Mouse (Mus musculus) liver, embryonic 11.5 days (tissue): ENCODE data around the gene Polr3c. TPM values are rescaled to one million over a fixed set of nuclear protein-coding genes. Genes with fewer than 3 reads are reported as not detected.
A peak's percentile ranks its signal among the peaks of the same experiment; 100 is the strongest.
"Not testable (repeated sequence)": the region's sequence is repeated elsewhere in the genome, so short reads cannot be mapped to it uniquely, and the experiment has no call there.

ENCODE experiments used
- ATAC-seq: fragments of 200-750 bp; cut with Nextera tagmentation; replicated peaks from 2 replicates; pipeline ENCODE4 v1.8.0; 2017; ENCODE audit warnings: moderate number of reproducible peaks, mild to moderate bottlenecking, moderate TSS enrichment, moderate library complexity; ENCODE audit not compliant: low FRiP score
- DNase-seq: peaks from one replicate; pipeline ENCODE4 v3.0.0-alpha.2; 2017; ENCODE audit warnings: low spot score
- H3K27ac ChIP-seq: fragments of 300-500 bp; sonication (generic); 2 replicates; pipeline ENCODE4 v1.5.1; 2014; ENCODE audit warnings: mild to moderate bottlenecking, low read depth, low read length, control low read depth
- H3K27me3 ChIP-seq: fragments of 300-500 bp; sonication (generic); replicated peaks from 2 replicates; pipeline ENCODE4 v1.6.1; 2014; ENCODE audit warnings: low read length, mixed read lengths; ENCODE audit not compliant: control insufficient read depth, insufficient read depth
- H3K36me3 ChIP-seq: fragments of 300-500 bp; sonication (generic); 2 replicates; pipeline ENCODE4 v1.6.1; 2014; ENCODE audit warnings: mild to moderate bottlenecking, low read length, moderate library complexity, mixed read lengths; ENCODE audit not compliant: control insufficient read depth, insufficient read depth
- H3K4me1 ChIP-seq: fragments of 300-500 bp; sonication (generic); replicated peaks from 2 replicates; pipeline ENCODE4 v1.6.1; 2014; ENCODE audit warnings: low read length, mixed read lengths; ENCODE audit not compliant: control insufficient read depth, insufficient read depth
- H3K4me2 ChIP-seq: fragments of 300-500 bp; sonication (generic); 2 replicates; pipeline ENCODE4 v1.6.1; 2014; ENCODE audit warnings: mild to moderate bottlenecking, control low read depth, moderate library complexity
- H3K4me3 ChIP-seq: fragments of 300-500 bp; sonication (generic); 2 replicates; pipeline ENCODE4 v1.5.1; 2014; ENCODE audit warnings: low read depth, low read length, control low read depth
- H3K9ac ChIP-seq: fragments of 300-500 bp; sonication (generic); 2 replicates; pipeline ENCODE4 v1.6.1; 2014; ENCODE audit warnings: low read depth, low read length, control low read depth
- H3K9me3 ChIP-seq: fragments of 300-500 bp; sonication (generic); 2 replicates; pipeline ENCODE4 v1.6.1; 2016; ENCODE audit warnings: low read length, inconsistent platforms, mixed read lengths; ENCODE audit not compliant: control insufficient read depth
- WGBS: fragments of 180-500 bp; shearing (Covaris S2); extraction: QIAGEN DNeasy Blood & Tissue Kit; methylation state at CpG from one replicate; pipeline ENCODE4 v1.1.7; 2014; 5-methylcytosine and 5-hydroxymethylcytosine counted together
- polyA plus RNA-seq: library from polyadenylated mRNA; unstranded; fragments of >200 nt; fragmentation: Nextera tagmentation; extraction: Ambion mirVana; gene quantifications from 2 replicates; pipeline ENCODE4 v1.2.1, GENCODE M21; 2014

Polr3c gene
- polyA plus RNA-seq, 1 experiment from 2014 or later: 44.1 TPM

DNA sequence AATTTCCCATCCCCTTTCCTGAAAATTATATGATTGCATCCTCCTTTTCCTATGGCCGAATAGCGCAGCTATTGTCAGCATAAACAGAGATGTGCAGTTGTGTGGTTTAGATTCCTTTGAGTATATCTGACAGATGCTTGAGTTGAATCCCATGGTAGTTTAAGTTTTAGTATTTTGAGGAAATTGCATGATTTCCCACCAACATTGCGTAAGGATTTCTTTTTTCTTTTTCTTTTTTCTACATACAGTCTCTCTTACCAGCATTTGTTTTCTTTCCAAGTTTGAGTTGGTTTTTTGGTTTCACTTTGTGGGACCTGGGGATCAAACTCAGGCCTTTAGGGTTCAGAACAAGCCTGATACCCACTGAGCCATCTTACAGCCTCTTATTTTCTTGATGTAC lies 16.9 kb upstream of the Polr3c start:
- Histone ChIP-seq H3K4me2 (no peak overlapping the region), H3K4me1 (no peaks in the 10 kb centered on the region), H3K9ac (no peak overlapping the region), H3K27ac (no peak overlapping the region), H3K4me3 (no peak overlapping the region), H3K27me3 (no peaks in the 10 kb centered on the region), H3K36me3 (0 out of 2 replicates have a peak, but pooled peaks cover 2% of the 10 kb centered on the region), H3K9me3 (no peaks in the 10 kb centered on the region)
- ATAC-seq (no peak), DNase-seq (no peak)
- WGBS: 92% methylated on average over 3 of the region's 3 CpGs

DNA sequence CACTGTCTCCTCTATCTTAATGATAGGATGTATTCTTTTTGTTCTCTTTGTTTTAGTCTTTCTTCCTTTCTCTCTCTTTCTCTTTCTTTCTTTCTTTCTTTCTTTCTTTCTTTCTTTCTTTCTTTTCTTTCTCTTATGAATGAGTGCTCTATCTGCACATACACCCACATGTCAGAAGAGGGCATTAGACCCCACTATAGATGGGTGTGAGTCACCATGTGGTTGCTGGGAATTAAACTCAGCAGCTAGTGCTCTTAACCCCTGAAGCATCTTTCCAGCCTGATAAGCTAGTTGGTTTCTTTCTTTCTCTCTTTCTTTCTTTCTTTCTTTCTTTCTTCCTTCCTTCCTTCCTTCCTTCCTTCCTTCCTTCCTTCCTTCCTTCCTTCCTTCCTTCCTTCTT lies 12.9 kb upstream of the Polr3c start:
- not testable (repeated sequence) for ATAC-seq, H3K36me3 ChIP-seq, H3K4me1 ChIP-seq, H3K4me2 ChIP-seq, H3K27me3 ChIP-seq, H3K9ac ChIP-seq, H3K27ac ChIP-seq, H3K9me3 ChIP-seq, H3K4me3 ChIP-seq, DNase-seq

DNA sequence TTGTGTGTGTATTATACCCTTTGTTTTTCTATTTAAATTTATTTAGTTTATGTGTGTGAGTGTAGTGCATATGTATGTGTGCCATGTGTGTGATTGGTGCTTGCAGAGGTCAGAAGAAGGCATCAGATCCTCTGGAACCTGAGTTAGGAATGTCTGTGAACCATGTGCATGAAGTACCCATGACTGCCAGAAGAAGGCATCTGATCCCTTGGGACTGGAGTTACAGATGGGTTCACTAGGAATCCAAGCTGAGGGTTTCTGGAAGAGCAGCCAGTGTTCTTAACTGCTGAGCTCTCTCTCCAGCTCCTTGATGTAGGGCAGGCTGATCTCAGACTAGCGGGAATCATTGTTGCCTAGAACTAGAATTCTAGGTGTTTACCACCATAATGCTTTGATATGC lies 10.6 kb upstream of the Polr3c start:
- 69% methylated on average over 1 of the region's 1 CpGs for WGBS
- H3K9ac ChIP-seq: no peak overlapping the region

DNA sequence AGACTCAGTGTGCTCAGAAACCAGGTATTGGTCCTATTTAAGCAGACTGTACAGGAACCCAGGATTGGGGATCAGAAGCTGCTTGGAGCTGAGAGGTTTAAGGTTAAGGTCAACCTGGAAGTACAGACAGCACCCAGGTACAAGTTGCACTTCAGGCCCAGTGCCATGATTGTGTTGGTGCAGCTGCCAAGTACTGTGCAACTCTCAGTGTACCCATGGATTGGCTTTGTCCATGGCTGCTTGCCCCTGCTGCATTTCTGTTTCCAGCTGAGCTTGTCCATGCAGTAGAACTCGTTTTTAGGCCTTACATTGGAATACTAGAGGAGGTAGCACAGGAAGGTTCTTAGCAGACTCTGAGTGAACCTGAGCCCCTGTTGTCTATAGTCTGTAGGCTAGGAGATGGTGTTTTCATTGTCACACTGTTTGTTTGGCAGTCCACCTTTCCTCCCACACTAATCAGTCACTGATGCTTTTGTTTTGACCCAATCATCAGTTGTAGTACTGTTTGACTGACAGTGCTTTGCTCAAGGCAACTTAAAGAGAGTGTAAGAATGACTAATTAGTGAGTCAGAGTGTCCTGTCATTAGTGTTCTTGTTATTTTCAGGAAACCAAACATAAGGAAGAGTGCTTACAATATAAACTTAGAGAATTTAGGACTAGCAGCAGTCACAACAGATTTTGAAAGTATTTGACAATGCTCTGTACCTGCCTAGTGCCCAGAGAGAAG lies 9.7 kb upstream of the Polr3c start:
- H3K9me3 ChIP-seq: no peaks in the 10 kb centered on the region
- peaks cover 7% of the 10 kb centered on the region; the same call in 1 of the 2 replicates for H3K4me1 ChIP-seq
- no peak overlapping the region for H3K27ac ChIP-seq
- no peaks in the 10 kb centered on the region for H3K27me3 ChIP-seq
- H3K4me2 ChIP-seq: no peak overlapping the region
- no peak overlapping the region for H3K4me3 ChIP-seq
- H3K36me3 ChIP-seq: 0 out of 2 replicates have a peak, but pooled peaks cover 2% of the 10 kb centered on the region
- WGBS: 65% methylated on average over 1 of the region's 1 CpGs
- no peak for ATAC-seq
- DNase-seq: no peak
- H3K9ac ChIP-seq: no peak overlapping the region

More for the DNA sequence above, 10.6 kb upstream of the Polr3c start:
- Histone ChIP-seq H3K4me1 (peaks cover 7% of the 10 kb centered on the region; the same call in 1 of the 2 replicates), H3K27ac (no peak overlapping the region), H3K4me2 (no peak overlapping the region), H3K4me3 (no peak overlapping the region), H3K36me3 (0 out of 2 replicates have a peak, but pooled peaks cover 2% of the 10 kb centered on the region), H3K27me3 (no peaks in the 10 kb centered on the region), H3K9me3 (no peaks in the 10 kb centered on the region)
- ATAC-seq (no peak), DNase-seq (no peak)

DNA sequence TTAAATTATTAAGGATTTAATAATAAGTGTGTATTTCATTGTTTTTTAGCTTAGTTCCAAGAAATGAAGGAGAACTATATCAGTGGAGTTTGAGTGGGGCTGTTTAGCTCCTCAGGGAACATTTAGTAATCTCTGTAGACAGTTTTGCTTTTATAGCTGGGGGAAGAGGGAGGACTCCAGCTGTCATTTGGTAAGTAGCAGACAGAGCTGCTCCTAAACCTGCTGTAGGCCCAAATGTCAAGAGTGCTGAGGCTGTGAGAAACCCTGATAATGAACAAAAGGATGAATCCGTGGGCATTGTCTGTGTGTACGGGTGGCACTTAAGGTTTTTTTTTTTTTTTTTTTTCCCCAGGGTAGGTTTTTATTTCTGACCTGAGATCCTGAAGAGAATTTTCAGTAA lies 7.8 kb upstream of the Polr3c start:
- Histone ChIP-seq H3K9me3 (no peaks in the 10 kb centered on the region), H3K4me1 (peaks cover 13% of the 10 kb centered on the region; the same call in 1 of the 2 replicates), H3K9ac (no peak overlapping the region), H3K36me3 (no peaks in the 10 kb centered on the region), H3K27me3 (no peaks in the 10 kb centered on the region), H3K27ac (no peak overlapping the region), H3K4me3 (no peak overlapping the region), H3K4me2 (no peak overlapping the region)
- ATAC-seq (no peak), DNase-seq (no peak)
- WGBS: 74% methylated on average over 2 of the region's 2 CpGs

DNA sequence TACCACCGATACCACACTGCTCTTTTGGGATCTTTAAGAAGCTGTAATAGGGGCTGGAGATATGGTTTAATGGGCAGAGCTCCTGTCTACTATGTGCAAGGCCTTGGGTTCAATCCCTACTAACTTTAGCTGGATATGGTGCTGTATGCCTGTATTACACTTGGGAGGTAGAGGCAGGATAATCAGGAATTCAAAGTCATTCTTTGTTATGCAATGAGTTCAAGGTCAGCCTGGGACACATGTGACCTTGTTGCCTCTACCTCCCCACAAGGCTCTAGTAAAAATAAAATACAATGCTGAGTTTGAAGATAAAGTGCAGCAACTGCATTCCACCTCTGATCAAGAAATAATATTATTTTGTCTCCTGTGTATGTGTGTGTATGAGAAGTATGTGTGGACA lies 6.6 kb upstream of the Polr3c start:
- Histone ChIP-seq H3K9ac (no peak overlapping the region), H3K36me3 (no peaks in the 10 kb centered on the region), H3K27ac (no peak overlapping the region), H3K4me2 (no peak overlapping the region), H3K9me3 (no peaks in the 10 kb centered on the region), H3K4me1 (peaks cover 23% of the 10 kb centered on the region), H3K27me3 (no peaks in the 10 kb centered on the region), H3K4me3 (no peak overlapping the region)
- ATAC-seq: no peak
- WGBS: 72% methylated on average over 1 of the region's 1 CpGs
- no peak for DNase-seq

DNA sequence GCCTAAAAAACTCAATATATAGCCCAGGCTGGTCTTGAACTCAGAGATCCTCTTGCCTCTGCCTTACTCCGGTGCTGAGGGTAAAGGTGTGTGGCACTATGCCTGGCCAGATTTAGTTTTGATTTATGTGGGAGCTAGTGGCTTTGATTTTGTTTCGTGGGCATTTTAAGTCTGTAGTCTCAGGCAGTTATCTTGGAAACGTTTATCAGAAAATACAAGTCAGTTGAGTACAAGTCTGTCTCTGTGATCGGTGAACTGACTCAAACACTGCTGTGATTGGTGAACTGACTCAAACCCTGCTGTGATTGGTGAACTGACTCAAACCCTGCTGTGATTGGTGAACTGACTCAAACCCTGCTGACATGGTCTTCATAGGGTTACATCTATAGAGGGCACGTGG lies 3.4 kb upstream of the Polr3c start:
- no peaks in the 10 kb centered on the region for H3K36me3 ChIP-seq
- H3K9me3 ChIP-seq: no peaks in the 10 kb centered on the region
- H3K4me1 ChIP-seq: peaks cover 29% of the 10 kb centered on the region
- ATAC-seq (no peak), DNase-seq (no peak)
- no peak overlapping the region for H3K4me2 ChIP-seq
- WGBS: 53% methylated on average over 5 of the region's 5 CpGs
- H3K27ac ChIP-seq: no peak overlapping the region
- H3K27me3 ChIP-seq: no peaks in the 10 kb centered on the region
- no peak overlapping the region for H3K4me3 ChIP-seq
- no peak overlapping the region for H3K9ac ChIP-seq

DNA sequence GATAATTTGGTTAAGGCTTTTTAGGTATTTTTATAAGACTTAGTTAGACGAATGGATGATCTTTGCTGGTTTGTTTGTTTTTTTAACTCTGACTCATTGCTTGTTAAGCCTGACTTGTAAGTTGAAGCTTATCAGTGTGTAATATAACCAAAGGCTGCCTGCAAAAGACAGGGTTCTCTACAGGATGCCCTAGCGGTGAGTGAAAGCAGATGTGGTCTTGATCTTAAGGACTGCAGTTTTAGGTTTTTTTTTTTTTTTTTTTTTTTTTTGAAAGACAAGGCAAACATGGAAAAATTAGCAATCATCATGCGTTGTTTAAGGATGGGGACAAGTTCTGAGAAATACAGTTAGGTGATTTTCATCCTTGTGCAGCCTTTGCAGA lies 2.0 kb upstream of the Polr3c start:
- DNase-seq (no peak), ATAC-seq (no peak)
- H3K36me3 ChIP-seq: no peaks in the 10 kb centered on the region; the same call in 1 of the 2 replicates
- H3K27me3 ChIP-seq: no peaks in the 10 kb centered on the region
- H3K27ac ChIP-seq: no peak overlapping the region
- peak overlapping the region; percentile 88 for H3K4me2 ChIP-seq
- no peaks in the 10 kb centered on the region for H3K9me3 ChIP-seq
- peaks cover 27% of the 10 kb centered on the region for H3K4me1 ChIP-seq
- no peak overlapping the region; the same call in 1 of the 2 replicates for H3K4me3 ChIP-seq
- no peak overlapping the region for H3K9ac ChIP-seq
- WGBS: 48% methylated on average over 3 of the region's 3 CpGs
